Mouse (Mus musculus) ES-Bruce4 (cell line): Measurements from ENCODE around the gene Zfand2a. TPM values are rescaled to one million over a fixed set of nuclear protein-coding genes. Genes with fewer than 3 reads are reported as not detected.

Experiments
- H3K27ac ChIP-seq: 2 replicates; pipeline ENCODE4 v1.5.1; 2012; ENCODE audit warnings: low read length, inconsistent platforms; ENCODE audit not compliant: insufficient read depth
- H3K27me3 ChIP-seq: 2 replicates; pipeline ENCODE4 v1.6.1; 2012; ENCODE audit warnings: mild to moderate bottlenecking, low read length, inconsistent platforms; ENCODE audit not compliant: control insufficient read depth, poor library complexity, insufficient read depth, severe bottlenecking
- H3K36me3 ChIP-seq: 2 replicates; pipeline ENCODE4 v1.6.1; 2012; ENCODE audit warnings: inconsistent platforms, mild to moderate bottlenecking, low read length, moderate library complexity; ENCODE audit not compliant: control insufficient read depth, poor library complexity, insufficient read depth, severe bottlenecking
- H3K4me1 ChIP-seq: one replicate; pipeline ENCODE4 v1.8.1; 2011; ENCODE audit warnings: low read length; ENCODE audit not compliant: control insufficient read depth, insufficient read depth
- H3K4me3 ChIP-seq: 2 replicates; pipeline ENCODE4 v1.5.1; 2011; ENCODE audit warnings: low read depth, mild to moderate bottlenecking, low read length
- H3K9ac ChIP-seq: 2 replicates; pipeline ENCODE4 v1.6.1; 2012; ENCODE audit warnings: low read depth, mild to moderate bottlenecking, inconsistent platforms; ENCODE audit not compliant: poor library complexity, severe bottlenecking
- H3K9me3 ChIP-seq: replicated peaks from 2 replicates; pipeline ENCODE4 v1.6.1; 2012; ENCODE audit warnings: mild to moderate bottlenecking, low read length, inconsistent platforms; ENCODE audit not compliant: control insufficient read depth, poor library complexity, insufficient read depth, severe bottlenecking
- CTCF ChIP-seq: IDR thresholded peaks from one replicate; pipeline ENCODE4 v1.8.1; 2011; ENCODE audit warnings: low read depth, low read length
- EP300 ChIP-seq: IDR thresholded peaks from 2 replicates; pipeline ENCODE4 v1.6.1; 2011; ENCODE audit warnings: low read depth, low read length; ENCODE audit not compliant: insufficient read depth
- POLR2A ChIP-seq: IDR thresholded peaks from one replicate; pipeline ENCODE4 v1.8.1; 2011; ENCODE audit warnings: low read length; ENCODE audit not compliant: insufficient read depth
- polyA plus RNA-seq: library from polyadenylated mRNA; stranded (reverse); fragments of >200 nt; gene quantifications from 2 replicates; pipeline ENCODE4 v1.2.4, GENCODE M21; 2011; ENCODE audit warnings: low read depth; ENCODE audit not compliant: missing spikeins, insufficient read depth, insufficient read length

Gene Zfand2a
- polyA plus RNA-seq: 10.7 and 11.3 TPM in 2 replicates

GRCm38 (mm10) chr5:139484185-139484814 is at the start of gene Zfand2a:
Gene Zfand2a, minus strand, starts transcription at chr5:139484549.
- TF ChIP-seq CTCF: no peak
- TF ChIP-seq POLR2A: peak; percentile 95
- H3K27ac ChIP-seq: peak within 1 kb of the TSS; percentile 74
- H3K4me3 ChIP-seq: peak within 1 kb of the TSS; percentile 97
- peak within 1 kb of the TSS; percentile 74 for H3K9ac ChIP-seq
- H3K4me1 ChIP-seq: no peaks in the 10 kb centered on the region
- H3K27me3 ChIP-seq: no peaks in the 10 kb centered on the region
- no peaks in the 10 kb centered on the region for H3K9me3 ChIP-seq
- H3K36me3 ChIP-seq: 0 out of 2 replicates have a peak, but pooled peaks cover 7% of the 10 kb centered on the region

GRCm38 (mm10) chr5:139528851-139529250 is 44.5 kb upstream of the Zfand2a start:
- H3K27me3 ChIP-seq: no peaks in the 10 kb centered on the region
- no peaks in the 10 kb centered on the region for H3K9me3 ChIP-seq
- H3K9ac ChIP-seq: no peak overlapping the region
- no peak overlapping the region for H3K4me3 ChIP-seq
- no peaks in the 10 kb centered on the region for H3K4me1 ChIP-seq
- H3K27ac ChIP-seq: no peak overlapping the region
- H3K36me3 ChIP-seq: no peaks in the 10 kb centered on the region
- TF ChIP-seq CTCF: no peak

GRCm38 (mm10) chr5:139521987-139522386 is 37.6 kb upstream of the Zfand2a start:
- Histone ChIP-seq H3K9me3 (no peaks in the 10 kb centered on the region), H3K4me1 (no peaks in the 10 kb centered on the region), H3K4me3 (no peak overlapping the region), H3K9ac (no peak overlapping the region), H3K27ac (no peak overlapping the region), H3K27me3 (no peaks in the 10 kb centered on the region), H3K36me3 (no peaks in the 10 kb centered on the region)
- TF ChIP-seq POLR2A (no peak), EP300 (no peak), CTCF (no peak)

- Histone ChIP-seq H3K9ac (no peak overlapping the region), H3K27me3 (no peaks in the 10 kb centered on the region), H3K36me3 (no peaks in the 10 kb centered on the region), H3K4me1 (peaks cover 2% of the 10 kb centered on the region), H3K9me3 (no peaks in the 10 kb centered on the region), H3K4me3 (no peak overlapping the region), H3K27ac (no peak overlapping the region)
- no peak for TF ChIP-seq POLR2A
- TF ChIP-seq EP300: no peak
- TF ChIP-seq CTCF: no peak
Observed at GRCm38 (mm10) chr5:139520069-139520834, 35.9 kb upstream of the Zfand2a start.

GRCm38 (mm10) chr5:139516281-139516680 is 31.9 kb upstream of the Zfand2a start:
- TF ChIP-seq CTCF: no peak
- TF ChIP-seq EP300: no peak
- no peak for TF ChIP-seq POLR2A
- no peaks in the 10 kb centered on the region for H3K9me3 ChIP-seq
- H3K4me1 ChIP-seq: peaks cover 2% of the 10 kb centered on the region
- no peaks in the 10 kb centered on the region for H3K36me3 ChIP-seq
- H3K27ac ChIP-seq: no peak overlapping the region
- no peak overlapping the region for H3K4me3 ChIP-seq
- no peak overlapping the region; the same call in 1 of the 2 replicates for H3K9ac ChIP-seq
- H3K27me3 ChIP-seq: no peaks in the 10 kb centered on the region

- Histone ChIP-seq H3K9ac (no peak overlapping the region), H3K27ac (no peak overlapping the region), H3K9me3 (no peaks in the 10 kb centered on the region), H3K27me3 (no peaks in the 10 kb centered on the region), H3K4me1 (peaks cover 2% of the 10 kb centered on the region), H3K36me3 (no peaks in the 10 kb centered on the region), H3K4me3 (no peak overlapping the region)
- no peak for TF ChIP-seq EP300
- no peak for TF ChIP-seq CTCF
- TF ChIP-seq POLR2A: no peak
Observed at GRCm38 (mm10) chr5:139512201-139512600, 27.9 kb upstream of the Zfand2a start.
